Mouse (Mus musculus): ENCODE measurements around the gene Arl8a. TPM values are rescaled to one million over a fixed set of nuclear protein-coding genes. Genes with fewer than 3 reads are reported as not detected.

The Arl8a gene
- polyA plus RNA-seq, 1 experiment from 2014 or later: 72.2 TPM

GRCm38 (mm10) chr1:135171984-135172383, 25.4 kb downstream of the Arl8a start:
- Histone ChIP-seq H3K4me1 (ENCODE audit: control insufficient read depth, insufficient read depth, low read length) (no peaks in the 10 kb centered on the region), H3K9me3 (ENCODE audit: control insufficient read depth, low read length) (no peaks in the 10 kb centered on the region), H3K27ac (ENCODE audit: low read depth, low read length) (no peak overlapping the region), H3K9ac (ENCODE audit: low read length) (no peak overlapping the region), H3K4me3 (ENCODE audit: low read depth, low read length) (no peak overlapping the region), H3K27me3 (ENCODE audit: control insufficient read depth, insufficient read depth, low read length) (no peaks in the 10 kb centered on the region), H3K4me2 (no peak overlapping the region), H3K36me3 (ENCODE audit: control insufficient read depth, insufficient read depth, low read length) (no peaks in the 10 kb centered on the region)
- ATAC-seq (ENCODE audit: low FRiP score) (peak; percentile 58; the same call in 1 of the 2 replicates), DNase-seq (ENCODE audit: low spot score, missing footprints) (peak; percentile 91)
- WGBS: 59% methylated on average over 6 of the region's 6 CpGs

- H3K9ac ChIP-seq (ENCODE audit: low read length): no peak overlapping the region
- no peaks in the 10 kb centered on the region for H3K9me3 ChIP-seq (ENCODE audit: control insufficient read depth, low read length)
- ATAC-seq (ENCODE audit: low FRiP score) (no peak), DNase-seq (ENCODE audit: low spot score, missing footprints) (no peak)
- H3K4me3 ChIP-seq (ENCODE audit: low read depth, low read length): no peak overlapping the region
- no peaks in the 10 kb centered on the region for H3K4me1 ChIP-seq (ENCODE audit: control insufficient read depth, insufficient read depth, low read length)
- WGBS: 93% methylated on average over 6 of the region's 6 CpGs
- H3K4me2 ChIP-seq: no peak overlapping the region
- H3K36me3 ChIP-seq (ENCODE audit: control insufficient read depth, insufficient read depth, low read length): no peaks in the 10 kb centered on the region
- no peak overlapping the region for H3K27ac ChIP-seq (ENCODE audit: low read depth, low read length)
- no peaks in the 10 kb centered on the region for H3K27me3 ChIP-seq (ENCODE audit: control insufficient read depth, insufficient read depth, low read length)
Observed at GRCm38 (mm10) chr1:135173311-135173710, 26.7 kb downstream of the Arl8a start.

- no peaks in the 10 kb centered on the region for H3K36me3 ChIP-seq (ENCODE audit: control insufficient read depth, insufficient read depth, low read length)
- no peak overlapping the region for H3K4me3 ChIP-seq (ENCODE audit: low read depth, low read length)
- no peak overlapping the region for H3K4me2 ChIP-seq
- H3K4me1 ChIP-seq (ENCODE audit: control insufficient read depth, insufficient read depth, low read length): no peaks in the 10 kb centered on the region
- H3K27me3 ChIP-seq (ENCODE audit: control insufficient read depth, insufficient read depth, low read length): no peaks in the 10 kb centered on the region
- no peak overlapping the region for H3K9ac ChIP-seq (ENCODE audit: low read length)
- WGBS: 76% methylated on average over 3 of the region's 3 CpGs
- no peaks in the 10 kb centered on the region for H3K9me3 ChIP-seq (ENCODE audit: control insufficient read depth, low read length)
- ATAC-seq (ENCODE audit: low FRiP score) (no peak), DNase-seq (ENCODE audit: low spot score, missing footprints) (no peak)
- H3K27ac ChIP-seq (ENCODE audit: low read depth, low read length): no peak overlapping the region
Observed at GRCm38 (mm10) chr1:135175176-135175575, 28.6 kb downstream of the Arl8a start.

- H3K4me2 ChIP-seq: no peak overlapping the region
- H3K36me3 ChIP-seq (ENCODE audit: control insufficient read depth, insufficient read depth, low read length): no peaks in the 10 kb centered on the region
- no peak overlapping the region for H3K9ac ChIP-seq (ENCODE audit: low read length)
- 82% methylated on average over 3 of the region's 3 CpGs for WGBS
- ATAC-seq (ENCODE audit: low FRiP score): no peak
- no peaks in the 10 kb centered on the region for H3K9me3 ChIP-seq (ENCODE audit: control insufficient read depth, low read length)
- no peak overlapping the region for H3K4me3 ChIP-seq (ENCODE audit: low read depth, low read length)
- no peak overlapping the region for H3K27ac ChIP-seq (ENCODE audit: low read depth, low read length)
- H3K27me3 ChIP-seq (ENCODE audit: control insufficient read depth, insufficient read depth, low read length): no peaks in the 10 kb centered on the region
- no peaks in the 10 kb centered on the region for H3K4me1 ChIP-seq (ENCODE audit: control insufficient read depth, insufficient read depth, low read length)
- DNase-seq (ENCODE audit: low spot score, missing footprints): no peak
Observed at GRCm38 (mm10) chr1:135177724-135178123, 31.1 kb downstream of the Arl8a start.

- DNase-seq (ENCODE audit: low spot score, missing footprints) (no peak), ATAC-seq (ENCODE audit: low FRiP score) (no peak)
- Histone ChIP-seq H3K4me3 (ENCODE audit: low read depth, low read length) (no peak overlapping the region), H3K4me1 (ENCODE audit: control insufficient read depth, insufficient read depth, low read length) (no peaks in the 10 kb centered on the region), H3K36me3 (ENCODE audit: control insufficient read depth, insufficient read depth, low read length) (no peaks in the 10 kb centered on the region), H3K9ac (ENCODE audit: low read length) (no peak overlapping the region), H3K9me3 (ENCODE audit: control insufficient read depth, low read length) (no peaks in the 10 kb centered on the region), H3K27ac (ENCODE audit: low read depth, low read length) (no peak overlapping the region), H3K27me3 (ENCODE audit: control insufficient read depth, insufficient read depth, low read length) (no peaks in the 10 kb centered on the region), H3K4me2 (no peak overlapping the region)
- WGBS: 90% methylated on average over 7 of the region's 7 CpGs
Observed at GRCm38 (mm10) chr1:135178863-135179262, 32.2 kb downstream of the Arl8a start.

GRCm38 (mm10) chr1:135180830-135181229, 34.2 kb downstream of the Arl8a start:
- DNase-seq (ENCODE audit: low spot score, missing footprints) (no peak), ATAC-seq (ENCODE audit: low FRiP score) (no peak)
- Histone ChIP-seq H3K9me3 (ENCODE audit: control insufficient read depth, low read length) (no peaks in the 10 kb centered on the region), H3K4me3 (ENCODE audit: low read depth, low read length) (no peak overlapping the region), H3K4me1 (ENCODE audit: control insufficient read depth, insufficient read depth, low read length) (no peaks in the 10 kb centered on the region), H3K27me3 (ENCODE audit: control insufficient read depth, insufficient read depth, low read length) (no peaks in the 10 kb centered on the region), H3K9ac (ENCODE audit: low read length) (no peak overlapping the region), H3K4me2 (no peak overlapping the region), H3K36me3 (ENCODE audit: control insufficient read depth, insufficient read depth, low read length) (no peaks in the 10 kb centered on the region), H3K27ac (ENCODE audit: low read depth, low read length) (no peak overlapping the region)
- WGBS: 89% methylated on average over 10 of the region's 10 CpGs

- no peak overlapping the region for H3K4me2 ChIP-seq
- H3K27me3 ChIP-seq (ENCODE audit: control insufficient read depth, insufficient read depth, low read length): no peaks in the 10 kb centered on the region
- DNase-seq (ENCODE audit: low spot score, missing footprints) (no peak), ATAC-seq (ENCODE audit: low FRiP score) (no peak)
- no peaks in the 10 kb centered on the region for H3K9me3 ChIP-seq (ENCODE audit: control insufficient read depth, low read length)
- H3K36me3 ChIP-seq (ENCODE audit: control insufficient read depth, insufficient read depth, low read length): no peaks in the 10 kb centered on the region
- H3K4me1 ChIP-seq (ENCODE audit: control insufficient read depth, insufficient read depth, low read length): no peaks in the 10 kb centered on the region
- no peak overlapping the region for H3K9ac ChIP-seq (ENCODE audit: low read length)
- no peak overlapping the region for H3K4me3 ChIP-seq (ENCODE audit: low read depth, low read length)
- no peak overlapping the region for H3K27ac ChIP-seq (ENCODE audit: low read depth, low read length)
- WGBS: 83% methylated on average over 4 of the region's 4 CpGs
Observed at GRCm38 (mm10) chr1:135181275-135181674, 34.7 kb downstream of the Arl8a start.

- Histone ChIP-seq H3K27ac (ENCODE audit: low read depth, low read length) (no peak overlapping the region), H3K9ac (ENCODE audit: low read length) (no peak overlapping the region), H3K27me3 (ENCODE audit: control insufficient read depth, insufficient read depth, low read length) (no peaks in the 10 kb centered on the region), H3K4me3 (ENCODE audit: low read depth, low read length) (no peak overlapping the region), H3K4me2 (no peak overlapping the region), H3K4me1 (ENCODE audit: control insufficient read depth, insufficient read depth, low read length) (no peaks in the 10 kb centered on the region), H3K9me3 (ENCODE audit: control insufficient read depth, low read length) (no peaks in the 10 kb centered on the region), H3K36me3 (ENCODE audit: control insufficient read depth, insufficient read depth, low read length) (no peaks in the 10 kb centered on the region)
- ATAC-seq (ENCODE audit: low FRiP score) (no peak), DNase-seq (ENCODE audit: low spot score, missing footprints) (no peak)
- WGBS: 87% methylated on average over 8 of the region's 8 CpGs
Observed at GRCm38 (mm10) chr1:135181880-135182623, 35.4 kb downstream of the Arl8a start.

- no peak overlapping the region for H3K27ac ChIP-seq (ENCODE audit: low read depth, low read length)
Observed at GRCm38 (mm10) chr1:135182975-135183374, 36.4 kb downstream of the Arl8a start.

More at GRCm38 (mm10) chr1:135182975-135183374, 36.4 kb downstream of the Arl8a start:
- Histone ChIP-seq H3K9me3 (ENCODE audit: control insufficient read depth, low read length) (no peaks in the 10 kb centered on the region), H3K4me1 (ENCODE audit: control insufficient read depth, insufficient read depth, low read length) (no peaks in the 10 kb centered on the region), H3K9ac (ENCODE audit: low read length) (no peak overlapping the region), H3K27me3 (ENCODE audit: control insufficient read depth, insufficient read depth, low read length) (no peaks in the 10 kb centered on the region), H3K4me2 (no peak overlapping the region), H3K4me3 (ENCODE audit: low read depth, low read length) (no peak overlapping the region), H3K36me3 (ENCODE audit: control insufficient read depth, insufficient read depth, low read length) (no peaks in the 10 kb centered on the region)
- no peak for DNase-seq (ENCODE audit: low spot score, missing footprints)
- no peak for ATAC-seq (ENCODE audit: low FRiP score)
- WGBS: 74% methylated on average over 3 of the region's 3 CpGs

Data from midbrain, embryonic 11.5 days (tissue).